Mouse (Mus musculus) adipocyte (in vitro differentiated cells): Measurements from ENCODE around the gene Gm17334.
A peak's percentile ranks its signal among the peaks of the same experiment; 100 is the strongest.

Experiments used
- DNase-seq: peaks from one replicate; pipeline ENCODE4 v3.0.0-alpha.2; 2016; ENCODE audit warnings: low spot score

Gene Gm17334

GRCm38 (mm10) chr11:53745260-53745659, 27.7 kb downstream of the Gm17334 start:
- DNase-seq, result no peak

- peak; percentile 85 for DNase-seq
Measured at GRCm38 (mm10) chr11:53742353-53742752, 30.6 kb downstream of the Gm17334 start.

GRCm38 (mm10) chr11:53737573-53737946, 35.4 kb downstream of the Gm17334 start:
- peak; percentile 89 for DNase-seq

- DNase-seq, result peak; percentile 91
Measured at GRCm38 (mm10) chr11:53736771-53737572, 36.0 kb downstream of the Gm17334 start.

- peak; percentile 20 for DNase-seq
Measured at GRCm38 (mm10) chr11:53735682-53736245, 37.2 kb downstream of the Gm17334 start.

- DNase-seq, result no peak
Measured at GRCm38 (mm10) chr11:53734970-53735681, 37.9 kb downstream of the Gm17334 start.

GRCm38 (mm10) chr11:53734431-53734830, 38.6 kb downstream of the Gm17334 start:
- peak; percentile 32 for DNase-seq

GRCm38 (mm10) chr11:53733824-53734223, 39.2 kb downstream of the Gm17334 start:
- DNase-seq, result no peak

GRCm38 (mm10) chr11:53732244-53732643, 40.7 kb downstream of the Gm17334 start:
- DNase-seq, result no peak

GRCm38 (mm10) chr11:53731457-53731856, 41.5 kb downstream of the Gm17334 start:
- no peak for DNase-seq
